Mouse (Mus musculus) CD4-positive, CD25-positive, alpha-beta regulatory T cell, adult 4 months (primary cell): Measurements from ENCODE around the gene Plagl1. TPM values are rescaled to one million over a fixed set of nuclear protein-coding genes. Genes with fewer than 3 reads are reported as not detected.
A peak's percentile ranks its signal among the peaks of the same experiment; 100 is the strongest.

ENCODE experiments used
- ATAC-seq: one replicate; pipeline ENCODE4 v1.8.0; 2017
- polyA plus RNA-seq, 2 experiments: library from polyadenylated mRNA; unstranded; fragments of 100-300 nt; shearing (Covaris generic); gene quantifications; one replicate each; pipeline ENCODE4 v1.2.1; 2017

Plagl1 gene
- polyA plus RNA-seq, 2 experiments from 2014 or later, result 2.4 to 2.7 TPM

DNA sequence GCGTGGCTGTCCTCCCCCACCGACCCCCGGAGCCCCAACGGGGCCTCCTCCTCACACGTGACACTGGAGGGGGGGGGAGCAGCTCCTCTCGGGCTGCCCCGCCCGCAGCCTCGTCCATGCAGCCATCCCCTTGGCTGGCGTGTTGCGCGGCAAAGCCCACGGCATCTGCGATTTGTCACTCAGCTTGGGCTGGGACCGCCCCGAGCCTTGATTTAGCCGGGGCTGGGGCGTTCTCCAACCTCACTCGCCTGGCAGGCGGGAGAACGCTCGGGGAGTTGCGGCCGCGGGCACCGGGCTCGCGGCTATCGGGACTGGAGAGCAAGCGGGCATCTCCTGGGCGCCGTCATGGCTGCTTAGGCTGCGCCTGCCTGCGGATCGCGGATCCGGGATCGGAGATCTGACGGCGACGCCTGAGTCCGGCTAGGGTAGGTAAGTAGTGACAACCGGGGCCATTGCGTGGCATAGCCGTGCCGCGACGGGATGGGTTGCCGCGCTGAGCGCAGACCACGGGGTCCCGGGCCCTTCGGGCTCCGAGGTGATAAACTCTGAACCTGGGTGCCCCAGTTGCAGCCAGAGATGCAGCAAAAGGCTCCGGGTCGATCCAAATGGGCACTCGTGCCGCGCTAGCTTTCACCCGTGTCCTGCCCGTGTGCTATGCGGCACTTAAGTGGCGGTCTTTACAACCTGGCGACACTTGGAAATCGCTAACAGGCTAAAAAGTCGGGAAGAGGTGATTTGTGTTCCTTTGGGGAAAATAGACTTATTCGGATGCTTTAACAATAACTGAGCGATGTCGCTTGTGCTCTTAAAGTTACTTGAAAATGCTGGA lies 30.5 kb downstream of the Plagl1 start:
- ATAC-seq, result peak; percentile 72

DNA sequence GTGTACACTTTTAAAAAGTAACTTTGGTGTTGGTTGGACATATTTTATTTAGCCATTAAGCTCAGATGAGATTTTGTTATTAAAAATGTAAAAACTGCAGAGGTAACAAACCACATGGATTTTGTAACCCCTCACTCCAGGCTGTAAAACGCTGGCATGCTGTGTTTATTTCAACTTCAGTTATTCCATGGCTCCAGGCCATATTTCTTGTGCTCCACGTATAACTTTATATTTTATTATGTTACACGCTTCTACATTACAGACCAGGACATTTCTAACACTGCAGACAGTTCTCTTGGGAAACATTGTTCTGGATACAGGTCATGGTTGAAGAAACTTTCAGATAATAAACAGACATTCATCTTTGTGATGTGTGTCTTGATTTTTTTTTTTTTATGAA lies 32.7 kb downstream of the Plagl1 start:
- ATAC-seq, result no peak

DNA sequence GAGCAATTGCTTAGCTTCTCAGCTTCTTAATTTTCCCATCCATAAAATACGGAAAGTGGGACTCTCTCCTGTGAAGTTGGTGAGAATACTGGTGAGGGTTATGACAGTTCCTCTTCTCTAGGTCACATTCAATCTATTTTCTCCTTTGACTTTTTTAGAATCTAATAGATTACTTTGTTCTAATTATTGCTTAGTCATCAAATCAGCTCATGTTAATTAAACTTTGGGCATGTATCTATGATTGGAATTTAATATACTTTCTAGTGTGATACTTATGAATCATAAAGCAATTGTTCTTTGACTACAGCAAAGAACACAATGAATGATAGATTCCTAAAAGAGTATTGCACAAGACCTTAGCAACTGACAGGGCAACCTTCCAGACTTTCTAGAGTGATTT lies 38.6 kb downstream of the Plagl1 start:
- no peak for ATAC-seq

DNA sequence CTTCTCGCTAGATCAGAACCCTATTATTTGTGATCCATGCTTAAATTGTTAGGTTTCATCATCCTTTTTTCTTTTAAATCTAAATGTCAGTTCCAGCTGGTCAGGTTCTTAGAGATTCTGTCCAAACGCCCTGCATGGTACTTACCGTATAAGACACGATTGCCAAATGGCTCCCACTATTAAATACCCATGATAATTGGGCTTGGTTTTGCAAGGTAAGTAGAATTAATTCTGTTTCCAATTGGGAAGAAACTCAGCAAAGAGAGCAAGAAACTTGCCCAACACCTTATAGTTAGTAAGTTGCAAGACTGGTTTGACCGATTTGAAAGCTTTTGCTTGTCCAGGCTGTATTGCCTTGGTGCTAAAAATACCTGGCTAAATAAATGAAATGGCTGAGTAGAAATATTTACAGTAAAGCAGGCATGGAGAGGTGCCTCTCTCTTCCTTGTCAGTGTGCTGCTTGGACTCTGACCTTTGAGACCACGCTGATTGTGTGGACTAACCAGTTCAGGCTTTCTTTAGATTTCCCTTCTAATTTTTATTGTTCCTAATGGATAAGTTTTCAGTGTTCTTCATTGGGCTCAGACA lies 39.9 kb downstream of the Plagl1 start:
- no peak for ATAC-seq

DNA sequence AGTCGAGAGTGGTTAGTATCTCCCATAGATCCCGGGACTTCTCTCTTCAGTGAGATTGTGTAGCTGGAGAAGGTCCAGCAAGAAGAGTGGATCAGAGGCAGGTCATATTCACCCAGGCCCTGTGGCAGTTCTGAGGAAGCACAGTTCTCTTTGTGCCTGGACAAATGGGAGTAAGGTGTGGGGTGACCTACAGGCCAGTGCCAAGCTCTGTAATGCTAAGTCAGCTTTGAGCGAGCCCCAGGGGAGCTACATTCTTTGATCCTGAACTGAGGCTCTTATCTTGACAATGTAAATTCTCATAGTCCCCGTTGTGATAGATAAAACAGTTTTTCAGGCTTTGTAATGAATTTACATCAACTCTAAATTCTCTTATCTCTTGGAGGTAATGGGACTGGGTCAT lies 42.1 kb downstream of the Plagl1 start:
- no peak for ATAC-seq

DNA sequence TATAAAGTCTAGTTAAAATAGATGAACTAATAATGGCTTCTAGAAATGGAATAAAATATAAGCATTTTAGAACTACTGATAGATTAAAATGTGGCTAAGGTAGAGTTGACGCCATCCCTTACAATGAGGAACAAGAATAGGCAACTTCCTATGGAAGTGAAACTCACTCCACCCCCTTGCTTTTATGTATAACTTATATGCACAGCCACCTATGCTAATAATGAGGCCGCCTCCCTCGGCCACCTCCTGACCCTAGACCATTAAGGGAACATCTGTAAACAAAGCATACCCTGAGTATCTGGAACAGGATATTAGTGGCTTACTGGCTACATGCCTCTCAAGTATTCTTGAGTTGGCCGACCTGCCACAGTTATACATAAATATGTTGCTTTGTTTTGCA lies 43.5 kb downstream of the Plagl1 start:
- ATAC-seq, result no peak

DNA sequence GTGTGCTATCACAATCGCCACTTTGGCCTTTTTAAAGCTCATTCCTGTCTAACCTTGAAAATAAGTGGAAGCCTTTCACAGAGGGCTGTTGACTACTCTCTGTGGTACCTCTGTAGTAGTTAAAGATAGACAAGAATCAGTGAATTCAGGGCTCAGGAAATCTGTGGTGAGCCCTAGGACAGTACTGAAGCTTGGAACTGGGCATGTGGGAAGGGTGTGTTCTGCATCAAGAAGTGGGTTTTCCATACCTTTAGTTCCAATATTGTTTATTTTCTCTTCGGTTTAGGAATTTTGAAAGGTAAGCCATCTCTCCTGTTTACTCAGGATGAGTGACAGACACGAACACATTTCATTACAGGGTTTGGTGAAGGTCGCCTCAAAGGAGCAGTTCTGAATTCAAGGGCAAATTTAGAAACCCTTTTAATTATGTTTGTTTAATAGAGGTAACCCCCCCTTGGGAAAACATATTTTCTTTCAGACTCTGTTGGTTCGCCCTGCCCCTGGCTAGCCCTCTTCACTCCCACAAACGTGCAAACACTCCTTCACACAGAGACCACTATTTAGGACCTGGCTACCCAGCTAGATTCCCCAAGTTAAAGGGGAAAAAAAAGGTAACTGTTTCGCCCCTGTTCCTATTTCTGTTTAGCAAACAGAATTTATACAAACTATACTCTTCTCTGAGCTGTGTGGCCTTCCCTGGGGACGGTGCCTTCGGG lies 46.8 kb downstream of the Plagl1 start:
- no peak for ATAC-seq

DNA sequence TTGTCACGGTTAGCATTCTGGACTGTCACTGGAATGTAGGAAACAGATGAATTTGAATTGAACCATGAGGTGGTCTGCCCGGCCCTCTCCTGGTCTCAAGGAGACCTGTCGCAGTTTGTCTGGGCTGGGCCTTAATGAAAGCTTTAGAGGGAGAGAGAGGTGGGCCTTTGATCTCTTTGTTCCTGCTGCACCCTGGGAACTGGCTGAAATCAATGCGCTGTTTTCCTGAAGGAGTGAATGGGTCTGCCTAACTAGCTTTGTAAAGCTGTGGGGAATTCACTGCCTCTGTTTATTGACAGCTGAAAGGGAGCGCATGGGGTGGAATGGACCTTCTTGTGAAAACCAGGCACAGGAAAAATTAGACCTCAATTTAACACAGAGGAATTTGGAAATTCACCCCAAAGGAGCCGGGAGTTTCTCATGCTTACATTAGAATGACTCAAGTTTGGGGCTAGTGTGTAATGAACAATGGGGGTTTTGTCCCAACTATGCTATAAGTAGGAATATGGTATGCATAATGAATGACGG lies 47.8 kb downstream of the Plagl1 start:
- ATAC-seq, result no peak

DNA sequence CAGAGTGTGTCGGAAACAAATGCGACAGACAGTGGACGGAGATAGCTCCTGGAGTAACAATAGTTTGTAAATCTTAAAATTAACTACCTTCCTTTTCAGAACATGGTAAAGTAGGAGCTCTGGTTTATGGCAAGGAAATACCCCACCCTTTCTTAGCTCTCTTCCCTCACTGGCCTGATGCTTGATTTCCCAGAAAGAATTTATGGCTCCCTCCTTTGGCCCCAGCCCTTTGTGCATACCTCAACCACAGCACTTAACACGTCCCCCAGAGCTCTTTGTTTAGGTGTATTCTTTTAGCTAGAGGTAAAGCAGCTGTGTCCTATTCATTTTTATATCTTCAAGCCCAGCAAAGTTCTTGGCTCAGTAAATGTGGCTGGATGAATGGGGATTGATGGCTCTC lies 48.5 kb downstream of the Plagl1 start:
- no peak for ATAC-seq

DNA sequence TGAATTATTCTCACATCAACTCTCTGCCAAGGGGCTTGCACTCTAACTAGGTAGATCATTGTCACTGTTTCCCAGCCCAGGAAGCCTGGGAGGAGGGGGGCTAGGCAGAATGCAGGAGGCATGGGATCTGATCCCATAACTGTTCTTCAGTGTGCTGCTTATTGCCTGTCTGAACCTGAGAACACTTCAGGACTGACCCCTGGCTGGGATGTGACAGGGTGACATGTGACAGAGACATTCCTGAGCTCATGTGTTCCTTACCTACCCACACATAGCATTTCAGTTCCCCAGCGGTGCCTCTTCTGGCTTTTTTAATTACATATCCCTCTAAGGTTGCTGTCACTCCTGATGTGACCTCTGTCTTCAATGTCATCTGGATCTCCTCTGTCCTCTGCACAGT lies 49.5 kb downstream of the Plagl1 start:
- no peak for ATAC-seq

DNA sequence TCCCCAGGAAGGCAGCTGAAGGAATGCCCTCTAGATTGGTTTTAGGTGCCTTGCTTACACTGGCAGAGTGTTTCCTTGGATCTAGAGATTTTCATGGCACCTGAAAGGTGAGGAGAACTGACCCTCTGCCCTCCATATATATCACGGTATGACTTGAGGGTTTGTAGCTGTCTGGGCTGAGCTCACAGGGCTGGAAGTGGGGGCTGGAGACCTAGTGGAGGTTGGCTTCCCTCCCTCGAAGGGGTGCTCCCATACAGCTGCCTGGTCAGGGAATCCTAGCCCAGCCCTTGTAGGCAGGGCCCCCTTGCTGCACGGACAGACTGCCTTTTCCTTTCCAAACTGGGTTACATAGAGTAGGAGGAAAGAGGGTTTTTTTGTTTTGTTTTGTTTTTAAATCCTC lies 52.5 kb downstream of the Plagl1 start:
- no peak for ATAC-seq

DNA sequence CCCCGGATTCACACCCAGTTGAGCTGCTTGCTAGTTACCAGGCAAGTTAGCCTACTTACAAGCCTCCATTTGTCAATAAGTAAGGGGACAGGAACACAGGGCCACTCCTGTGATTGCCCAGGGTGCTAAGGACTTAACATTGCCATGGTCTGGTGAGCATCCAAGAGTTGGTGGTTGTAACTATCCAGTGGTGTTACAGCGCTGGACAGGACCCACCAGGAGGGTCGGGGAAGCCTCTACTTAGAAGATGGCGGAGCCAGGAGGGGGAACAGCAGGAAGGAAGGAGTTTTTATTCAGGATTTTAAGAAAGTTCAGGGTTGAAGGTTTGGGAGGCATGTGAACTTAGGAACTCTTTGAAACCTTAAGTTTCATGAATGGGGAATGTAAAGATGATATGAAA lies 53.3 kb downstream of the Plagl1 start:
- no peak for ATAC-seq

DNA sequence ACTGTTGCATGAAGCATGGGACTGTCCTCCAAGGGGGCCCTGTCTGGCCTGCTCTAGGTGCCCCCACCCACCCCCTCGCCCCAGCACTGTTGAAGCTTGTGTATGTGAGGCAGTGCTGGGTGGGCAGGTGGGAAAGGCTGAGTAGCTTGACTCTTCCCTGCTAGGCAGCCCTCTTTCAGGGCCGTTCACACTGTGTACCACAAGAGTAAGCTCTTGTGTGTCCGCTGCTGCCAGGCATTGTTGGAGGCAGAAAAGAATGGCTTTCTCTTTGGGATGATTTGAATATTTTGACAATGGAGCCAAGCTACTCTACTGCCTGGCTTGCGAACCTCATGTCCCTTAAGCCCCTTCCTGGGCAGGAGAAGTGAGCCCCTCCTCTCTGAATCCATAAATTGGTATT lies 54.7 kb downstream of the Plagl1 start:
- ATAC-seq, result no peak

DNA sequence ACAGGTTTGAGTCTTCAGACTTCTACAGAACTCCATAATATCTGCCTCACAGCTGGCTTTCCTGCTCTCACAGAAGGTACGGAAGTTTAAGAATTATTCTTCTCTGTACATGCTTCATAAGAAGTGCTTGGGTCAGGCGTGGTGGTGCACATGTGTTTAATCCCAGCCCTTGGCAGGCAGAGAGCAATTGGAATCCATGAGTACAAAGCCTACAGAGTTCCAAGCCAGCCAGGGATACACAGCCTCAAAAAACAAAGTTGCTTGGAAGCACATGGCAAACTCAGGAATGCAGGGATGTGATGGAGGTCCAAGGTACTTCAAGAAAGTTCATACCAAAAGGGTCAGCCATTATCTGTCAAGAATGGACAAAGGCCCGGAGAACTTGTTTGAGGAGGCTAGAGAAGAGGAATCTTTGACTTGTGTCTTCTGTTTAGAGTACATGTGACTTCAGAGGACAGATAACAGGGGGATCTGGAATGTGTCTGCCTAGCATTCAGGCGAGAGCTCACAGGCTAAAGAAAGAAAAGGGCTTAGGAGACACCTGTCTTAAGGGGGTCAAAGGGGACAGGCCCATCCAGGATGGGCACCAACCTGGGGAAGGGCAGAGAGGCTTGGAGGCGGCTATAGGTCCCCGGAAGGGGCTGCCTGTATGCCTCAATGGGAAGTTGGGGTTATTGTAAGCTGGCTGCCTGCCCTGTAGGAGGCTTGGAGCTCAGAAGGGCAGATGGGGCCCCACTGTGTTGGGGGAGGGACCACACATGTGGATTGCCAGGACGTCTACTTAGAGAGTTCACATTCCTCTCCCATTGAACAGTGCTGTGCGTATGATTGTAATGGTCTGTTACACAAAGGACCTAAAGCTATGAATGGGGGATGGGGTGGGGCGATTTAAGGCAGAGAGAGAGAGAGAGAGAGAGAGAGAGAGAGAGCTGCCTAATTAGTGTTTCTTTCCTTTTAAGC lies 56.7 kb downstream of the Plagl1 start:
- ATAC-seq, result no peak

DNA sequence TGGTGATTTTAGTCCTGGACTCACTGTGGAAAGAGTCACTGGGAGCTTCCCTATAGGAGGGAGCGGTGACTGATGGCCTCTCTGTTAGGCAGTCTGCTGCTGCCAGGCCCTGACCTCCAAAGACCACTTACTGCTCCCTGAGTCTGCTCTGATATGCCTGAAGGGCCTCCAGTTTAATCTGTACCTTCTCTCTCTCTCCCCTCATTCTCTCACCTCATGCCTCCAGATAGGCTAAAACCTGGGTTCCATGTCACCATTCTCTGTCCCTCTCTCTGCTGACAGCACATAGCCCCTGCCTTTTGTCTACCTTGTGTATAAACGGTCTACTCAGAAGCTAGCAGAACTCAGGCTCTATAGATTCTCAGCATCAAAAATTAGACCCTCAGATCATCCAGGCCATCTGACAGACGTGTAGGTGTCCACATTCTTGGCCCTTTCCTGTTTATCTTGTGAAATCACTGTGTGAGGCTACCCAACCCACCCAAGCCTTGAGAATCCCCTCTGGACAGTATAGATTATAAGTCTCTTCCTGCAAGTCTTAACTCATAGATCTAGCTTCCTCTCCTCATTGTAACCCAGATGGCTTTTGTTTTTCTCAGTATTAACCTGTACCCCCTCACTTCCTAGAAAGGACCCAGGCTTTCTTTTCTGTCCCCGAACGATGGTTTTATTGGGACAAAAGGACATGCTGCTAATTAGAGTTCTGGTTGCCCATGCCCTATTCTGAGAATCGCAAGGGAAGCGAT lies 57.9 kb downstream of the Plagl1 start:
- no peak for ATAC-seq

DNA sequence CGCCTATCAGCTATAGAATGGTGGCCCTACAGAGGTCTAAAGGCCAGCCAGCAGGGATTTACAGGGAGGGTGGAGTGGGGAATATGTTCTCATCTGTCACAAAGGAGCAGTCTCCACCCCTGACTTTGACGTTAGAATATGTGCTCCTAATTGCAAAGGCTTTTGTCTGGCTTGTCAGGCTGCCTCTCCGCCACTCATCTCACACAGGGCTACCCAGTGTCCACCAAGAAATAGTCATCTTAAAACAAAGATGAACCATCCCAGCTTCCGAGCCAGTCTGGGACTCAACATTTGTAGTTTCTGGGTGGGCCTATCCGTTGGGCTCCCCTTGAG lies 58.4 kb downstream of the Plagl1 start:
- ATAC-seq, result no peak

DNA sequence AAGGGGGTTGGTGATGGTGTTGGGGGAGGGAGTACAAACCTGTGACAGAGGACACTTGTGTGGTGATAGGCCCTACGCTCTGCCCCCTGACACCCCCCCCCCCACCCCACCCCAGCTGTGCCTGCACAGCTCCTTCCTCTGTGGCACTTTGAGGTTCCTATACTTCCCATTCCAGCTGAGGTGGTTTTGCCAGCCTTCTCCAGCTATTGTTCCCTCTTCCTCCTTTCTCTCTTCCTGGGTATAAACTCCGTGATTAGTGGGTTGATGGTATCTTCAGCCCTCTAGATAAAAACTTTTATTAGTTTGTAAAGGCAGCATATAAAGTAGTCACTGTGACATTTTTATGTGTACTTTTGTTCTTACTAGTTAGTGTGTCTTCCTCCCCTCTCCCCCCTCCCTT lies 59.0 kb downstream of the Plagl1 start:
- ATAC-seq, result no peak

DNA sequence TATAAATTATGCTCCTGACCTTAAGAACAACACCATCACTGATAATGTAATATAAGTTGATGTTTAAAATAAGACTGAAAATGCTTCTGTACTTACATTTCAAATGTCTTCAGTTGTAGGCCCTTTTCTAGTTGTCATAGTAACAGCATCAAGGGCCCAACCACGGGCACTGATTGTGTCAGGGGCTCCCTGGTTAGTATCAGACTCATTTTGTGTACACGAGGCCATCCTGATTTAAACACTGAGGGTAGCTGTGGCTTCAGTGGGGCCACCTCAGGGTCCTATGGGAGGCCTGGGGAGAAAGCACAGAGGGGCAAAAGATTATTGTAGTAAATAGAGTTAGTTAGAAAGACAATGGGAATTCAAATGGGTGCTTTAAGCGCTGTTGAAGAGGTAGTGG lies 65.5 kb downstream of the Plagl1 start:
- ATAC-seq, result no peak

DNA sequence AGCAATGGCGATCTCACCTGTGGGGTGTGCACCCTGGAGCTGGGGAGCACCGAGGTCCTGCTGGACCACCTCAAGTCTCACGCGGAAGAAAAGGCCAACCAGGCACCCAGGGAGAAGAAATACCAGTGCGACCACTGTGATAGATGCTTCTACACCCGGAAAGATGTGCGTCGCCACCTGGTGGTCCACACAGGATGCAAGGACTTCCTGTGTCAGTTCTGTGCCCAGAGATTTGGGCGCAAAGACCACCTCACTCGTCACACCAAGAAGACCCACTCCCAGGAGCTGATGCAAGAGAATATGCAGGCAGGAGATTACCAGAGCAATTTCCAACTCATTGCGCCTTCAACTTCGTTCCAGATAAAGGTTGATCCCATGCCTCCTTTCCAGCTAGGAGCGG lies 67.0 kb downstream of the Plagl1 start:
- no peak for ATAC-seq

DNA sequence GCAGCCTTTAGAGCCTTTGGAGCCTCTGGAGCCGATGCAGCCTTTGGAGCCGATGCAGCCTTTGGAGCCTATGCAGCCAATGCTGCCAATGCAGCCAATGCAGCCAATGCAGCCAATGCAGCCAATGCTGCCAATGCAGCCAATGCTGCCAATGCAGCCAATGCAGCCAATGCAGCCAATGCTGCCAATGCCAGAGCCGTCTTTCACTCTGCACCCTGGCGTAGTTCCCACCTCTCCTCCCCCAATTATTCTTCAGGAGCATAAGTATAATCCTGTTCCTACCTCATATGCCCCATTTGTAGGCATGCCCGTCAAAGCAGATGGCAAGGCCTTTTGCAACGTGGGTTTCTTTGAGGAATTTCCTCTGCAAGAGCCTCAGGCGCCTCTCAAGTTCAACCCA lies 67.6 kb downstream of the Plagl1 start:
- ATAC-seq, result no peak

DNA sequence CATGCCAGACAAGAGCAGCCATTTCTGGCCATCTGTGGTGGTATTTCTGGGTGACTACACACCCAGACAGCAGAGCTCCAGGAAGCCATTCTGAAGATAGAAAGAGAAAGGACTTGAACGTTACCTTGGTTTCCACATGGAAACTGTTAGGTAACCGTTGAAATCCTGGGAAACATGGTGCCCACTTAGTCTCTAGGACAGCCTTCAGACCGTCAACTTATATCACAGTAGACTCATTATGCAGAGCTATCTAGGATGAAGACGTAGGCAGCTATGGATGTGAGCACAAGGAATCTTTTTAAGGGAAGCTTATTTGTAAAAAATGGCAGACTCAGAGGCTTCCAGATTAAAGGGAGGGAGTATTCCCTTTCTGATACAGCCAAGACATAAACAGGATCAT lies 73.5 kb downstream of the Plagl1 start:
- ATAC-seq, result no peak

DNA sequence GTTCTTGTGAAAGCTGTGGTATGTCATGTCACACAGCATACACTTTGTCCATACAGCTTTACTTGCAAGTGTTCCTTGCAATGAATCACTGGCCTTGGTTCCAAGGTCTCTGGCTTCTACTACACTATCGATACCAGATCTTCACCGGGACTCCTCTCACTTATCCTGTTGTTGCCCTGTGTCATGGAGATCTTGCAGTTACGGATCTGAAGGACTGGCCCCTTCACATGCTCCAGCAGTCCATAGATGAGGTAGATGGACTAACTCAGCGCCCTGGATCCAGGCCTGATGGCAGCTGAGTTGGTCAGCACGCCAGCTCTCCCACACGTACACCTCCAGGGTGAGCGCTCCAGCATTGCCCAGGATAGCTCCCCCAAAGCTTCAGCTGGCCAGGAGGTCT lies 75.0 kb downstream of the Plagl1 start:
- ATAC-seq, result no peak
